24 mouse cellular contexts compared by ENCODE assay signal in genomic region chr1:165932842-165933241, GRCm38 (mm10).
A peak's percentile ranks its signal among the peaks of the same experiment; 100 is the strongest.
DNase-seq lines count a peak whose midpoint lies in the region; ATAC-seq lines count a peak whose summit lies in the region.
"Had no signal": no experiment of that assay in that cellular context is flagged by ENCODE, and none has a peak within 500 bp of the region (broad histone marks: within the 10 kb centered on the region; RNA-seq: fewer than 3 reads in every experiment).

No protein-coding gene starts in this region.

- no peak for ATAC-seq in hindbrain, embryonic 14.5 days (ENCODE audit: low FRiP score)
- ATAC-seq in midbrain, embryonic 16.5 days, result no peak
- no peak for ATAC-seq in midbrain, embryonic 11.5 days (ENCODE audit: low FRiP score)
- no peak for ATAC-seq in forebrain, embryonic 16.5 days
- ATAC-seq: inflammation-experienced regulatory T-cells, adult 6 months; liver, postnatal 0 days; lung, postnatal 0 days had no signal

- H3K9me3 ChIP-seq in hindbrain, embryonic 14.5 days (ENCODE audit: control insufficient read depth, low read length), result no peaks in the 10 kb centered on the region
- no peaks in the 10 kb centered on the region for H3K9me3 ChIP-seq in hindbrain, embryonic 10.5 days
- H3K9me3 ChIP-seq in midbrain, embryonic 16.5 days (replicated peaks; ENCODE audit: control insufficient read depth, low read length, poor library complexity, severe bottlenecking), result no peaks in the 10 kb centered on the region
- no peaks in the 10 kb centered on the region for H3K9me3 ChIP-seq in midbrain, embryonic 11.5 days (ENCODE audit: control insufficient read depth, low read length)
- H3K9me3 ChIP-seq in forebrain, embryonic 16.5 days (ENCODE audit: control insufficient read depth, low read length), result no peaks in the 10 kb centered on the region
- H3K9me3 ChIP-seq: embryonic facial prominence, embryonic 10.5 days; limb, embryonic 12.5 days; stomach, embryonic 15.5 days had no signal

- peak overlapping the region; percentile 34 for H3K4me2 ChIP-seq in hindbrain, embryonic 14.5 days (replicated peaks)
- H3K4me2 ChIP-seq in midbrain, embryonic 16.5 days (ENCODE audit: low read length), result peak overlapping the region; percentile 34; the same call in 1 of the 2 replicates
- no peak overlapping the region for H3K4me2 ChIP-seq in midbrain, embryonic 11.5 days
- peak overlapping the region; percentile 44 for H3K4me2 ChIP-seq in forebrain, embryonic 16.5 days (ENCODE audit: low read length)
- H3K4me2 ChIP-seq: limb, embryonic 12.5 days; liver, embryonic 11.5 days; stomach, embryonic 15.5 days had no signal

- H3K27ac ChIP-seq in hindbrain, embryonic 14.5 days, result no peak overlapping the region
- no peak overlapping the region for H3K27ac ChIP-seq in hindbrain, embryonic 10.5 days
- no peak overlapping the region for H3K27ac ChIP-seq in midbrain, embryonic 16.5 days (ENCODE audit: low read length)
- H3K27ac ChIP-seq in midbrain, embryonic 11.5 days (ENCODE audit: low read depth, low read length), result no peak overlapping the region
- H3K27ac ChIP-seq in forebrain, embryonic 16.5 days (ENCODE audit: low read length), result no peak overlapping the region; the same call in 1 of the 2 replicates
- H3K27ac ChIP-seq: embryonic facial prominence, embryonic 10.5 days; heart, adult 2 months; limb, embryonic 12.5 days; macrophage; stomach, embryonic 15.5 days had no signal

- DNase-seq in hindbrain, embryonic 14.5 days (ENCODE audit: low spot score), result no peak
- DNase-seq in hindbrain, embryonic 10.5 days (ENCODE audit: low spot score), result no peak
- no peak for DNase-seq in midbrain, embryonic 11.5 days (ENCODE audit: low spot score, missing footprints)
- no peak for DNase-seq in urinary bladder, postnatal 25 days (ENCODE audit: low spot score)
- DNase-seq in gastrocnemius, postnatal 10 days, result no peak
- DNase-seq: adrenal gland, adult 2 months; cerebellum, adult 11-12 months; cerebellum, postnatal 10 days; gastrocnemius, postnatal 36 days; heart, adult 2 months; kidney, adult 8-10 months; kidney, postnatal 10 days; liver, postnatal 0 days; thymus, postnatal 36 days had no signal

- H3K4me1 ChIP-seq in hindbrain, embryonic 14.5 days (replicated peaks; ENCODE audit: control insufficient read depth, insufficient read depth, low read length), result peaks cover 28% of the 10 kb centered on the region
- peaks cover 15% of the 10 kb centered on the region for H3K4me1 ChIP-seq in hindbrain, embryonic 10.5 days (replicated peaks)
- H3K4me1 ChIP-seq in midbrain, embryonic 16.5 days (ENCODE audit: control insufficient read depth, insufficient read depth, low read length), result peaks cover 18% of the 10 kb centered on the region
- H3K4me1 ChIP-seq in midbrain, embryonic 11.5 days (ENCODE audit: control insufficient read depth, insufficient read depth, low read length), result peaks cover 15% of the 10 kb centered on the region
- peaks cover 25% of the 10 kb centered on the region for H3K4me1 ChIP-seq in forebrain, embryonic 16.5 days (replicated peaks; ENCODE audit: control insufficient read depth, insufficient read depth, low read length)
- H3K4me1 ChIP-seq: stomach, embryonic 15.5 days had no signal

- H3K9ac ChIP-seq in hindbrain, embryonic 14.5 days, result no peak overlapping the region
- H3K9ac ChIP-seq in midbrain, embryonic 16.5 days (ENCODE audit: low read depth, low read length), result no peak overlapping the region
- H3K9ac ChIP-seq in midbrain, embryonic 11.5 days (ENCODE audit: low read length), result no peak overlapping the region
- H3K9ac ChIP-seq in forebrain, embryonic 16.5 days (replicated peaks; ENCODE audit: low read depth, low read length), result no peak overlapping the region
- H3K9ac ChIP-seq: limb, embryonic 12.5 days; liver, postnatal 0 days; stomach, embryonic 15.5 days had no signal

- no peaks in the 10 kb centered on the region for H3K36me3 ChIP-seq in hindbrain, embryonic 14.5 days (replicated peaks; ENCODE audit: control insufficient read depth, insufficient read depth)
- no peaks in the 10 kb centered on the region for H3K36me3 ChIP-seq in hindbrain, embryonic 10.5 days
- H3K36me3 ChIP-seq in midbrain, embryonic 16.5 days (ENCODE audit: control insufficient read depth, insufficient read depth, low read length), result no peaks in the 10 kb centered on the region
- H3K36me3 ChIP-seq in midbrain, embryonic 11.5 days (ENCODE audit: control insufficient read depth, insufficient read depth, low read length), result no peaks in the 10 kb centered on the region
- H3K36me3 ChIP-seq in forebrain, embryonic 16.5 days (ENCODE audit: control insufficient read depth, insufficient read depth), result no peaks in the 10 kb centered on the region
- H3K36me3 ChIP-seq: embryonic facial prominence, embryonic 10.5 days; limb, embryonic 12.5 days; stomach, embryonic 15.5 days had no signal

- H3K27me3 ChIP-seq in hindbrain, embryonic 14.5 days (ENCODE audit: control insufficient read depth, insufficient read depth, low read length), result no peaks in the 10 kb centered on the region
- no peaks in the 10 kb centered on the region for H3K27me3 ChIP-seq in hindbrain, embryonic 10.5 days (ENCODE audit: insufficient read depth, poor library complexity, severe bottlenecking)
- no peaks in the 10 kb centered on the region for H3K27me3 ChIP-seq in midbrain, embryonic 16.5 days (ENCODE audit: control insufficient read depth, insufficient read depth, low read depth, low read length)
- no peaks in the 10 kb centered on the region for H3K27me3 ChIP-seq in midbrain, embryonic 11.5 days (ENCODE audit: control insufficient read depth, insufficient read depth, low read length)
- H3K27me3 ChIP-seq in forebrain, embryonic 16.5 days (replicated peaks; ENCODE audit: control insufficient read depth, insufficient read depth, low read length), result no peaks in the 10 kb centered on the region
- H3K27me3 ChIP-seq: limb, embryonic 12.5 days; stomach, embryonic 15.5 days had no signal

- 87% methylated on average over 2 of the region's 2 CpGs for WGBS in hindbrain, embryonic 14.5 days
- 95% methylated on average over 2 of the region's 2 CpGs for WGBS in hindbrain, embryonic 10.5 days
- 88% methylated on average over 2 of the region's 2 CpGs for WGBS in midbrain, embryonic 16.5 days
- 94% methylated on average over 2 of the region's 2 CpGs for WGBS in midbrain, embryonic 11.5 days
- WGBS in forebrain, embryonic 16.5 days, result 54% methylated on average over 2 of the region's 2 CpGs

- no peak overlapping the region for H3K4me3 ChIP-seq in hindbrain, embryonic 14.5 days (replicated peaks; ENCODE audit: low read length)
- no peak overlapping the region for H3K4me3 ChIP-seq in hindbrain, embryonic 10.5 days
- peak overlapping the region; percentile 20; the same call in 1 of the 2 replicates for H3K4me3 ChIP-seq in midbrain, embryonic 16.5 days (ENCODE audit: low read depth, low read length)
- H3K4me3 ChIP-seq in midbrain, embryonic 11.5 days (ENCODE audit: low read depth, low read length), result no peak overlapping the region
- H3K4me3 ChIP-seq in forebrain, embryonic 16.5 days (replicated peaks; ENCODE audit: low read length), result peak overlapping the region; percentile 33
- H3K4me3 ChIP-seq: embryonic facial prominence, embryonic 10.5 days; heart, adult 2 months; limb, embryonic 12.5 days; myocyte; stomach, embryonic 15.5 days had no signal

Comparison
In these comparisons a context has a peak if more than half of its experiments do, and no peak if none do; other contexts are left out.
1. H3K4me3 ChIP-seq: peak in midbrain, embryonic 16.5 days (single experiment) and forebrain, embryonic 16.5 days (single experiment); none in hindbrain, embryonic 14.5 days (single experiment), hindbrain, embryonic 10.5 days (single experiment) and midbrain, embryonic 11.5 days (single experiment).